Mouse (Mus musculus) kidney, postnatal 25 days (tissue): ENCODE results near the gene Tmco1.

Source experiments
- DNase-seq, 2 experiments: peaks; one replicate each; pipeline ENCODE4 v3.0.0; 2021; ENCODE audit warnings: mixed read lengths in 2 of 2

Tmco1 gene

DNA sequence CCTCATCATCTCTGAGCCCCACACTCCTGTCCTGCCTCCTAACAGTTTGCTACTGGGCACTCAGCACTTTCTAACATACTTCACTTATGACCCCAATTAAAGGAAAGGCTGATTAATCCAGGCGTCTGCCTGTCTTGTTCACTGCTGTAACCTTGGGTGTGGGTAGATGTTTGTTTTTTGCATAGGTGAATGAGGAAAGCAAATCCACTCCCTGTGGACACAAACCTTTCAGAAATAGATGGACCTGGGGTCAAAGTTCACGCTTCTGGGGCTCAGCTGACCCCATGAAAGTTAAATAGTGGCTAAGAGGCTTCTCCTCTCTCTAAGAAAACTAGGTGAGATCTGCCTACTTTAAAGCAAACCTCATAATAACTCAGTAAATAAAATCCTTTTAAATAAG, 66.8 kb downstream of the Tmco1 start:
- DNase-seq: peak; percentile 70 to 82

DNA sequence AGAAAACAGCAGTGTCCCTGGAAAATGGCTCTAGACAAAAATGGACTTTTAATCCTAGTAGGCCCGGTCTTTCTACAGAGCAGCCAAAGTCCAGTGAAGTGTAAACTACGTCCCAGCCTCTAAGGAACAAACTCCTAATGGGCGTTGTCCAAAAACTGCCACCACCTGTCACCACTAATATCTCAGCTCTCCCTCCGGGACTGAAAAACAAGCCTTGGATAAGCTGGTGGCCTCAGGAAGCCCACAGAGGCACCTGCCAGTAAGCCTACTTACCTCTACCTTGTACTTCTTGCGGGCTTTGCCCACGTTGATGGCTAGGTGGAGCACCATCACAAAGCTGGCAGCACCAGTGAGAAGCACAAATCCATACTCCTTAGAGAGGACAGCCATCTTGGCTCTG, 69.8 kb downstream of the Tmco1 start:
- peak in 1 of 2 experiments; percentile 34 for DNase-seq

GRCm38 (mm10) chr1:167379751-167380150, 71.6 kb downstream of the Tmco1 start:
- DNase-seq: no peak

DNA sequence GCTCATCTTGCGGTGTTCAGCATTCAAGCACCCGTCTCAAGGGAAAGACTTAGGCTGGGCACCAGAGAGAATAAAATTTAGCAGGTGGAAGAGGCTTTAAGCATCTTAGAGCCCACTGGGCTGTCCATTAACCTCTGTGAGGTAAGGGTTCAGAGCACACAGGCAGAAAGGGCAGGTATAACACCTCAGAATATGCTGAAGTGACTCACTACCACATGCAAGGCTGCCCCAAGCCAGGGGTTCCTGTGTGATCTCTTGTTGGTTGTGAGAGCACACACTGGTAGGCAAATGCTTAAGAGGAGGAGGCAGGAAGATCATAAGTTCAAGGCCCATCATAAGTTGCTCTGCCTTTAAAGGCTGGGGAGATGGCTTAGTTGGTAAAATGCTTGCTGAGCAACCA, 72.0 kb downstream of the Tmco1 start:
- DNase-seq: peak; percentile 30 to 66

DNA sequence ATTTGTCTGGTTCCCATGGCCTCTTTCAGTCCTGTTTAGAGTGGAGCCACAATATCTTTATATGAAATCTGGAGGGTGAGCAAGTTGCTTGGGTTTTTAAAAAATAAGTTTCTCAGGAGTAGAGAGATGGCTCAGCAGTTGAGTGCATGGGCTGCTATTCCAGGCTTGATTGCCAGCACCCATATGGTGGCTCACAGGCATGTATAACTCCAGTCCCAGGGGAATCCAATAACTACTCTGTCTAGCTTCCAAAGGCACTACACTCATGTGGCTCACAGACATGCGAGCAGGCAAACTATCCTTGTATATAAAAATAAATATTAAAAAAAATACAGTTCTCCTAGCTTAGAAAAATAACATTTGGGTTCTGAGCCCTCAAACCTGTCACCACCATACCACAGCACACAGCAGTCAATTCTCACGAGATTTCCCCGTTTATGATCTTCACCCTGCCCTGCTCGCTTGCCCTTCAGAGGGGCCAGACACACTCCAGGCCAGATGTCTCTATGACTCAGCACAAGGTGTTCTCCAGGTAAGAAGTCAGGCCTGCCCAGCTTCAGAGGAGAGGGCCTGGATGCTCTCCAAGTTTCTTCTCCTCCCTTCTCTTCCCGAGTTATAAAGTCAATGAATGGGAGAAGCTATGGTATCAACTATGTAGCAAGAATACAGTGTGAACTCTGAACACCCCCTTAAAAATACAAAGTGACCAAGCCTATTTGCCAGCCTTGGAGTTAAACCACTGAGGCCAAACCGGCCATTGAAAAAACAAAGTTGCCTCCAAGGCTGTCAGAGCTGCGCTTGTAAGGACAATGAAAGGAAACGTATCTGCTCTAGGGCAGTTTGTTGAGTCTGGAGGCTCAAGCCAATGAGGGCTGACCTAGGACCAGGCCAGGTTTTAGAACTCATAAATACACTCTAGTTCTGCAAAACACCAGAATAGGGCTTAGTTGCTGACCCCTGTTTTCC, 73.2 kb downstream of the Tmco1 start:
- DNase-seq: peak; percentile 43 to 70

DNA sequence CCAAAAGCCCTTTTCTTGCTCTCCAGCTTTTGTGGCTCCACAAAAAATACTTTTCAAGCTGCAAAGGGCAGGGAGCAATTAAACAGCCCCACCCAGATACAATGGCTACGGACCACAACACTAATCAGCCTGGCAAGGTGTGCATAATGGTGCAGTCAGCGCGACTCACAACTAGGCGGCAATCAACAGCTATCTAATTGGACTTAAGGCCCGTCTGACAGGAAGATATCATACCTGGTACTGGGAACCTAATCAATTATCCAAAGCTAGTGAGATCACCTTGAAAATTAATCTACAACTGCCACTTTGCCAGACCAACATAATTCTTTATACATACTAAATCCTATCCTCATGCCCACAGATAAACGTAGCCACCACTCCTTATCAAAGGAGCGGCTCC, 74.1 kb downstream of the Tmco1 start:
- DNase-seq: no peak

DNA sequence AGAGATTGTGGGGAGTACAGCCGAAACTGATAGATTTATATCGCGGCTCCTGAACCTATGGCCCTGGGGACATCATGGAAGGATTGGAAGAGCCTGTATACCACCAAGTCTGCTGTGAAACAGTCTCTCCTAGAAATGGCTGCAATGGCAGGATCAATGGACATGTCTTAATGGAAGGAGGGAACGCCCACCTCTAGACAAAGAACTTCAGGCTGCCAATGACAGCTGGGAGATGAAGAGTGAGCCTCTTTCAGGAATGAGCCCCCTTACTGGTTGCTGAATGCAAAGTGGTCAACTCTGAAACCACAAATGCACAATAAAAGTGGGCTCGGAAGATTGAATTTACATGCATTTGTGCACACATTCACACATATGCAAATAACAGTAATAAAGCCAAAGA, 74.6 kb downstream of the Tmco1 start:
- no peak for DNase-seq

DNA sequence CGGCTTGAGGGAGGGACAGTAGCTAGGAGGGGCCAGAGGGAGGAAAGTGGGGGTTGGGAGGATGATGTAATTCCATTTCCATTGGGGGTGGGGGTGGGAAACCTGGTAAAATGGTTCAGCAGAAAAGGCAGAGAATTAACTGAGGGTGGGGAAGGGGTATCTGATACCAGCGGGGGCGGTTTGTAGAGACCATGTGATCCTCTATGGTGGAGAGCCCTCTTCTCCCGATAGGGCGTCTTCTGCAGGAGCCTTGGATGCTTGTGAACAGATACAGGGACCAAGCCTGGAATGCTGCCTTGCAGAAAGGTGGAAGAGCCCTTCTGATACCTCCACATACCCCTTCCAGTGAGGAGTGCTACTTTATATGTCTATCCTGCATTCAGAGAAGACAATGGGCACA, 75.0 kb downstream of the Tmco1 start:
- DNase-seq: no peak
